In genomic region chr9:64184166-64184840, GRCm38 (mm10) we compare ENCODE assay signal across 22 mouse cellular contexts. TPM values are rescaled to one million over a fixed set of nuclear protein-coding genes. Genes with fewer than 3 reads are reported as not detected.
DNase-seq lines count a peak whose midpoint lies in the region; ATAC-seq and TF ChIP-seq lines count a peak whose summit lies in the region.
"Had no signal": no experiment of that assay in that cellular context is flagged by ENCODE, and none has a peak within 500 bp of the region (broad histone marks: within the 10 kb centered on the region; RNA-seq: fewer than 3 reads in every experiment).

No protein-coding gene starts in this region.

- H3K27ac ChIP-seq in left cerebral cortex, adult 2 months, result peak overlapping the region; percentile 42
- H3K27ac ChIP-seq in stomach, embryonic 16.5 days (ENCODE audit: low read length), result peak overlapping the region; percentile 12; the same call in 1 of the 2 replicates
- H3K27ac ChIP-seq: embryonic facial prominence, embryonic 13.5 days; forebrain, embryonic 10.5 days; heart, adult 2 months; heart, embryonic 15.5 days; hindbrain, embryonic 13.5 days; hindbrain, postnatal 0 days had no signal

- no peak overlapping the region for H3K4me3 ChIP-seq in left cerebral cortex, adult 2 months
- H3K4me3 ChIP-seq in stomach, embryonic 16.5 days (replicated peaks; ENCODE audit: low read length), result no peak overlapping the region
- H3K4me3 ChIP-seq: embryonic facial prominence, embryonic 13.5 days; erythroblast, embryonic 14.5 days; forebrain, embryonic 10.5 days; heart, adult 2 months; heart, embryonic 15.5 days; hindbrain, embryonic 13.5 days had no signal

- WGBS in stomach, embryonic 16.5 days, result 88% methylated on average over 5 of the region's 5 CpGs

- no peaks in the 10 kb centered on the region for H3K27me3 ChIP-seq in stomach, embryonic 16.5 days (ENCODE audit: control insufficient read depth, insufficient read depth, low read length)
- H3K27me3 ChIP-seq: embryonic facial prominence, embryonic 13.5 days; heart, embryonic 15.5 days; hindbrain, embryonic 13.5 days had no signal

- intact Hi-C loops in left cerebral cortex, adult 2 months (cut with DNase I), result no loop called here
- intact Hi-C loops in left cerebral cortex, postnatal 10 days (cut with DNase I), result no loop called here

- no peak for ATAC-seq in stomach, embryonic 16.5 days (ENCODE audit: insufficient read depth, low FRiP score)
- no peak for ATAC-seq in CD4-positive, CD25-positive, alpha-beta regulatory T cell, adult 4 months
- ATAC-seq: forebrain, embryonic 14.5 days; hindbrain, postnatal 0 days had no signal

- H3K4me1 ChIP-seq in stomach, embryonic 16.5 days (ENCODE audit: control insufficient read depth, insufficient read depth, low read length), result 0 out of 2 replicates have a peak, but pooled peaks cover 4% of the 10 kb centered on the region

- no peak overlapping the region for H3K9ac ChIP-seq in stomach, embryonic 16.5 days (ENCODE audit: low read length)
- H3K9ac ChIP-seq: embryonic facial prominence, embryonic 13.5 days; heart, embryonic 15.5 days; hindbrain, embryonic 13.5 days had no signal

- no peak for DNase-seq in left cerebral cortex, adult 2 months (ENCODE audit: extremely low spot score in 1 of 2, low spot score in 2 of 2)
- DNase-seq in left cerebral cortex, postnatal 10 days (ENCODE audit: extremely low spot score in 1 of 2, low spot score in 2 of 2), result no peak
- DNase-seq in ZHBTc4 (ENCODE audit: low read depth, low spot score), result peak; percentile 85
- DNase-seq in heart, adult 11 months, result no peak
- DNase-seq: adrenal gland, postnatal 14 days; cerebellum, adult 18-20 months; cerebellum, adult 9-11 months; cerebellum, postnatal 36 days; gastrocnemius, postnatal 10 days; heart, adult 2 months; heart, postnatal 14 days had no signal

- no peaks in the 10 kb centered on the region for H3K9me3 ChIP-seq in stomach, embryonic 16.5 days (replicated peaks; ENCODE audit: control insufficient read depth, low read length)
- H3K9me3 ChIP-seq: embryonic facial prominence, embryonic 13.5 days; forebrain, embryonic 10.5 days; heart, embryonic 15.5 days; hindbrain, embryonic 13.5 days had no signal

- H3K4me2 ChIP-seq in stomach, embryonic 16.5 days (ENCODE audit: low read depth, low read length), result no peak overlapping the region
- H3K4me2 ChIP-seq: embryonic facial prominence, embryonic 13.5 days; heart, embryonic 11.5 days; heart, embryonic 15.5 days; hindbrain, embryonic 13.5 days had no signal

- no peak for TF ChIP-seq CTCF in left cerebral cortex, adult 2 months (IDR thresholded peaks at IDR 0.05)

- peaks cover 21% of the 10 kb centered on the region; the same call in 1 of the 2 replicates for H3K36me3 ChIP-seq in stomach, embryonic 16.5 days (ENCODE audit: control insufficient read depth, insufficient read depth, low read length)

RNA-seq across cellular contexts. Expression of gene Snapc5, which starts 5.2 kb away (rescaled TPM):
- total RNA-seq in left cerebral cortex, adult 2 months (2021), result 10 to 100 TPM; 20.5 to 21.6 TPM
- 10 to 100 TPM; 19.3 to 19.9 TPM for total RNA-seq in left cerebral cortex, postnatal 10 days (2021)
- polyA plus RNA-seq in stomach, embryonic 16.5 days (2015; fragmentation: Nextera tagmentation; extraction: Ambion mirVana), result 30.7 and 33.7 TPM in 2 replicates
- polyA plus RNA-seq in CD4-positive, CD25-positive, alpha-beta regulatory T cell, adult 4 months (2017; shearing (Covaris generic)), result 10 to 100 TPM; 59.8 to 61.1 TPM

RNA-seq across cellular contexts. Expression of gene Rpl4, which starts 11.1 kb away (rescaled TPM):
- 100 to 1,000 TPM; 517 to 522 TPM for total RNA-seq in left cerebral cortex, adult 2 months (2021)
- 100 to 1,000 TPM; 554 to 592 TPM for total RNA-seq in left cerebral cortex, postnatal 10 days (2021)
- 1,104 and 1,145 TPM in 2 replicates for polyA plus RNA-seq in stomach, embryonic 16.5 days (2015; fragmentation: Nextera tagmentation; extraction: Ambion mirVana)
- 1,000 to 10,000 TPM; 3,641 to 3,879 TPM for polyA plus RNA-seq in CD4-positive, CD25-positive, alpha-beta regulatory T cell, adult 4 months (2017; shearing (Covaris generic))

RNA-seq across cellular contexts. Expression of gene Zwilch, which starts 11.4 kb away (rescaled TPM):
- 1 to 10 TPM; 3.8 to 4.4 TPM for total RNA-seq in left cerebral cortex, adult 2 months (2021)
- total RNA-seq in left cerebral cortex, postnatal 10 days (2021), result 1 to 10 TPM; 5.1 to 7.1 TPM
- 21.4 and 22.6 TPM in 2 replicates for polyA plus RNA-seq in stomach, embryonic 16.5 days (2015; fragmentation: Nextera tagmentation; extraction: Ambion mirVana)
- 1 to 10 TPM; 3.9 to 5.0 TPM for polyA plus RNA-seq in CD4-positive, CD25-positive, alpha-beta regulatory T cell, adult 4 months (2017; shearing (Covaris generic))

RNA-seq across cellular contexts. Expression of gene Uchl4, which starts 50.7 kb away (rescaled TPM):
- total RNA-seq in left cerebral cortex, adult 2 months (2021), result 1 to 10 TPM; 1.5 TPM
- 1 to 10 TPM; 4.0 to 4.3 TPM for total RNA-seq in left cerebral cortex, postnatal 10 days (2021)
- polyA plus RNA-seq in stomach, embryonic 16.5 days (2015; fragmentation: Nextera tagmentation; extraction: Ambion mirVana), result 2.8 and 3.6 TPM in 2 replicates
- 1 to 10 TPM; 3.8 to 9.9 TPM for polyA plus RNA-seq in CD4-positive, CD25-positive, alpha-beta regulatory T cell, adult 4 months (2017; shearing (Covaris generic))
- total RNA-seq: hematopoietic stem cell, adult 5-6 weeks; hindbrain, postnatal 0 days had no signal
- polyA plus RNA-seq: erythroblast, embryonic 14.5 days had no signal
